Mouse (Mus musculus): Measurements from ENCODE around the gene Btbd35f26.
"Not testable (repeated sequence)": the region's sequence is repeated elsewhere in the genome, so short reads cannot be mapped to it uniquely, and the experiment has no call there.

Btbd35f26 gene

GRCm38 (mm10) chrX:31336154-31336553 lies at the start of gene Btbd35f26:
Btbd35f26 (plus strand) TSS chrX:31336454.
- not testable (repeated sequence) for DNase-seq (ENCODE audit: extremely low spot score, low read depth, low spot score)

- not testable (repeated sequence) for DNase-seq (ENCODE audit: extremely low spot score, low read depth, low spot score)
These were observed 5.7 kb downstream of the Btbd35f26 start for GRCm38 (mm10) chrX:31341924-31342323.

DNA sequence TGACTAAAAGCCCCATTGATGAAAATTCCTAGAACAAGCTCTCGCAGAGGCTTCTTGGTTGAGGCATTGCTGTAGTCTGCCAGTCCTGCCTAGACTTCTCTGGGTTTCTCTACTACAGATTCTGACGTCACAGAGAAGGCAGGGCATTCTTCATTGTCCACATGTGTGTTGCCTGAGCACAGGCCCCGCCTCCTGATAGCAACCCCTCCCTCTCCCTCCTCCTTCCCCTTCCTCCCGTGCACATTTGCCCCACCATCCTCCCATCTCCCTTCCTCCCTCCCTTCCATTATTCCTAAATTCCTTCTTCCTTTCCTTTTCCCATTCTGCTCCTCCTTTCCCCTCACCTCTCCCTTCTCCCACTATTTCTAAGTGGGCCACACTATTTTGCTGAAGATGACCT lies 47.6 kb downstream of the Btbd35f26 start, which contains the start of gene Btbd35f19:
Gene Btbd35f19, minus strand, starts transcription at position 101 of the 400 bp plus-strand sequence.
- not testable (repeated sequence) for DNase-seq (ENCODE audit: extremely low spot score, low read depth, low spot score)
